In genomic region chr16:67618817-67619216, GRCm38 (mm10) we compare ENCODE assay signal across 11 mouse cellular contexts. TPM values are rescaled to one million over a fixed set of nuclear protein-coding genes. Genes with fewer than 3 reads are reported as not detected.
DNase-seq lines count a peak whose midpoint lies in the region; ATAC-seq and TF ChIP-seq lines count a peak whose summit lies in the region.
"Had no signal": no experiment of that assay in that cellular context is flagged by ENCODE, and none has a peak within 500 bp of the region (broad histone marks: within the 10 kb centered on the region; RNA-seq: fewer than 3 reads in every experiment).

No protein-coding gene starts in this region.

- DNase-seq in heart, postnatal 10 days, result no peak
- peak; percentile 60 for DNase-seq in brain, embryonic 14.5 days (ENCODE audit: low read depth)
- peak; percentile 87 for DNase-seq in midbrain, embryonic 11.5 days (ENCODE audit: low spot score, missing footprints)
- no peak for DNase-seq in kidney, adult 9 months
- DNase-seq in heart, adult 9 months (ENCODE audit: low spot score in 2 of 2), result no peak
- no peak for DNase-seq in ovary, postnatal 36 days (ENCODE audit: low spot score)
- DNase-seq: kidney, postnatal 25 days; spleen, adult 18-20 months had no signal

- H3K9me3 ChIP-seq in heart, embryonic 12.5 days (replicated peaks), result 0 out of 2 replicates have a peak, but pooled peaks cover 7% of the 10 kb centered on the region
- H3K9me3 ChIP-seq in forebrain, embryonic 12.5 days, result no peaks in the 10 kb centered on the region
- H3K9me3 ChIP-seq in midbrain, embryonic 11.5 days (ENCODE audit: control insufficient read depth, low read length), result no peaks in the 10 kb centered on the region

- no peak for TF ChIP-seq POLR2A in brain, embryonic 14.5 days (IDR thresholded peaks at IDR 0.05; ENCODE audit: borderline replicate concordance, extremely low read depth, insufficient read depth, insufficient read length, poor library complexity, severe bottlenecking)

- H3K4me1 ChIP-seq in heart, embryonic 12.5 days (replicated peaks), result peaks cover 14% of the 10 kb centered on the region
- peaks cover 10% of the 10 kb centered on the region for H3K4me1 ChIP-seq in forebrain, embryonic 12.5 days
- no peaks in the 10 kb centered on the region for H3K4me1 ChIP-seq in midbrain, embryonic 11.5 days (ENCODE audit: control insufficient read depth, insufficient read depth, low read length)

- H3K4me3 ChIP-seq in heart, embryonic 12.5 days, result 0 out of 2 replicates have a peak overlapping the region, but pooled peaks have one; percentile 15
- peak overlapping the region; percentile 71 for H3K4me3 ChIP-seq in forebrain, embryonic 12.5 days (replicated peaks)
- peak overlapping the region; percentile 76; the same call in 1 of the 2 replicates for H3K4me3 ChIP-seq in midbrain, embryonic 11.5 days (ENCODE audit: low read depth, low read length)

- no peak for ATAC-seq in heart, embryonic 12.5 days (ENCODE audit: insufficient number of reproducible peaks, low FRiP score)
- no peak for ATAC-seq in forebrain, embryonic 12.5 days (ENCODE audit: low FRiP score)
- no peak for ATAC-seq in midbrain, embryonic 11.5 days (ENCODE audit: low FRiP score)

- intact Hi-C loops in heart, postnatal 10 days (cut with DNase I), result no loop called here

- WGBS in heart, embryonic 12.5 days, result 8% methylated on average over 13 of the region's 13 CpGs
- 6% methylated on average over 13 of the region's 13 CpGs for WGBS in forebrain, embryonic 12.5 days
- 4% methylated on average over 13 of the region's 13 CpGs for WGBS in midbrain, embryonic 11.5 days

- H3K36me3 ChIP-seq in heart, embryonic 12.5 days, result no peaks in the 10 kb centered on the region
- no peaks in the 10 kb centered on the region for H3K36me3 ChIP-seq in forebrain, embryonic 12.5 days (replicated peaks)
- no peaks in the 10 kb centered on the region for H3K36me3 ChIP-seq in midbrain, embryonic 11.5 days (ENCODE audit: control insufficient read depth, insufficient read depth, low read length)

- no peak for TF ChIP-seq CTCF in brain, embryonic 14.5 days (IDR thresholded peaks at IDR 0.05; ENCODE audit: borderline replicate concordance, extremely low read depth, insufficient read depth, insufficient read length)

- H3K27me3 ChIP-seq in heart, embryonic 12.5 days (replicated peaks), result peaks cover 25% of the 10 kb centered on the region
- no peaks in the 10 kb centered on the region for H3K27me3 ChIP-seq in forebrain, embryonic 12.5 days
- 0 out of 2 replicates have a peak, but pooled peaks cover 5% of the 10 kb centered on the region for H3K27me3 ChIP-seq in midbrain, embryonic 11.5 days (ENCODE audit: control insufficient read depth, insufficient read depth, low read length)

- H3K4me2 ChIP-seq in heart, embryonic 12.5 days, result peak overlapping the region; percentile 10; the same call in 1 of the 2 replicates
- peak overlapping the region; percentile 72 for H3K4me2 ChIP-seq in forebrain, embryonic 12.5 days
- peak overlapping the region; percentile 82 for H3K4me2 ChIP-seq in midbrain, embryonic 11.5 days

- no peak overlapping the region for H3K27ac ChIP-seq in heart, embryonic 12.5 days (ENCODE audit: poor library complexity, severe bottlenecking)
- H3K27ac ChIP-seq in forebrain, embryonic 12.5 days, result no peak overlapping the region
- H3K27ac ChIP-seq in midbrain, embryonic 11.5 days (ENCODE audit: low read depth, low read length), result no peak overlapping the region
- H3K27ac ChIP-seq: macrophage had no signal

- H3K9ac ChIP-seq in heart, embryonic 12.5 days, result no peak overlapping the region
- peak overlapping the region; percentile 36; the same call in 1 of the 2 replicates for H3K9ac ChIP-seq in forebrain, embryonic 12.5 days
- H3K9ac ChIP-seq in midbrain, embryonic 11.5 days (ENCODE audit: low read length), result no peak overlapping the region

RNA-seq across cellular contexts. Expression of gene Cadm2, which starts 1.9 kb away (rescaled TPM):
- polyA plus RNA-seq in heart, embryonic 12.5 days (2016; fragmentation: Nextera tagmentation; extraction: Ambion mirVana), result 0.15 and 0.26 TPM in 2 replicates
- total RNA-seq in heart, postnatal 10 days (2021), result under 1 TPM; 0.22 to 0.37 TPM
- polyA plus RNA-seq in brain, embryonic 14.5 days (2012; rRNA removed), result 20.5 and 29.2 TPM in 2 replicates
- polyA plus RNA-seq in forebrain, embryonic 12.5 days (2016; fragmentation: Nextera tagmentation; extraction: Ambion mirVana), result 9.5 and 11.0 TPM in 2 replicates
- 2.0 and 3.0 TPM in 2 replicates for polyA plus RNA-seq in midbrain, embryonic 11.5 days (2014; fragmentation: Nextera tagmentation; extraction: Ambion mirVana)
- polyA plus RNA-seq: macrophage had no signal

Comparison
In these comparisons a context has a peak if more than half of its experiments do, and no peak if none do; other contexts are left out.
1. H3K4me2 ChIP-seq: peak in every context shown above with its lines; median percentile 82 in midbrain, embryonic 11.5 days; 72 in forebrain, embryonic 12.5 days; 10 in heart, embryonic 12.5 days.
2. H3K4me3 ChIP-seq: peak in every context shown above with its lines; median percentile 76 in midbrain, embryonic 11.5 days; 71 in forebrain, embryonic 12.5 days; 15 in heart, embryonic 12.5 days.
3. DNase-seq: peak in brain, embryonic 14.5 days (single experiment) and midbrain, embryonic 11.5 days (single experiment); none in heart, postnatal 10 days (0 of 2), kidney, adult 9 months (single experiment), heart, adult 9 months (0 of 2) and ovary, postnatal 36 days (single experiment).